Mouse (Mus musculus): ENCODE results near the gene C6. TPM values are rescaled to one million over a fixed set of nuclear protein-coding genes. Genes with fewer than 3 reads are reported as not detected.

The C6 gene
- polyA plus RNA-seq, 1 experiment from 2014 or later: 0.54 TPM

GRCm38 (mm10) chr15:4818437-4818836, 91.5 kb downstream of the C6 start:
- Histone ChIP-seq H3K27ac (no peak overlapping the region), H3K9ac (no peak overlapping the region)
- 45% methylated on average over 3 of the region's 3 CpGs for WGBS (ENCODE audit: insufficient replicate concordance)

GRCm38 (mm10) chr15:4821161-4821560, 94.2 kb downstream of the C6 start:
- WGBS (ENCODE audit: insufficient replicate concordance): 58% methylated on average over 1 of the region's 1 CpGs

More at GRCm38 (mm10) chr15:4818437-4818836, 91.5 kb downstream of the C6 start:
- Histone ChIP-seq H3K36me3 (no peaks in the 10 kb centered on the region), H3K4me3 (replicated peaks) (no peak overlapping the region), H3K9me3 (replicated peaks) (no peaks in the 10 kb centered on the region), H3K4me1 (replicated peaks) (no peaks in the 10 kb centered on the region), H3K4me2 (no peak overlapping the region), H3K27me3 (no peaks in the 10 kb centered on the region)
- no peak for ATAC-seq (ENCODE audit: low read depth)
- no peak for DNase-seq

GRCm38 (mm10) chr15:4821824-4822223, 94.8 kb downstream of the C6 start:
- Histone ChIP-seq H3K27me3 (no peaks in the 10 kb centered on the region), H3K4me1 (replicated peaks) (no peaks in the 10 kb centered on the region), H3K4me3 (replicated peaks) (no peak overlapping the region), H3K36me3 (no peaks in the 10 kb centered on the region), H3K9ac (no peak overlapping the region), H3K9me3 (replicated peaks) (no peaks in the 10 kb centered on the region), H3K27ac (no peak overlapping the region), H3K4me2 (no peak overlapping the region)
- no peak for ATAC-seq (ENCODE audit: low read depth)
- 62% methylated on average over 8 of the region's 8 CpGs for WGBS (ENCODE audit: insufficient replicate concordance)
- no peak for DNase-seq

More at GRCm38 (mm10) chr15:4821161-4821560, 94.2 kb downstream of the C6 start:
- Histone ChIP-seq H3K4me2 (no peak overlapping the region), H3K36me3 (no peaks in the 10 kb centered on the region), H3K4me3 (replicated peaks) (no peak overlapping the region), H3K9me3 (replicated peaks) (no peaks in the 10 kb centered on the region), H3K27me3 (no peaks in the 10 kb centered on the region), H3K27ac (no peak overlapping the region), H3K9ac (no peak overlapping the region), H3K4me1 (replicated peaks) (no peaks in the 10 kb centered on the region)
- ATAC-seq (ENCODE audit: low read depth) (no peak), DNase-seq (no peak)

GRCm38 (mm10) chr15:4827736-4828135, 100.8 kb downstream of the C6 start:
- Histone ChIP-seq H3K4me3 (replicated peaks) (no peak overlapping the region), H3K27ac (no peak overlapping the region), H3K36me3 (no peaks in the 10 kb centered on the region), H3K9ac (no peak overlapping the region), H3K9me3 (replicated peaks) (no peaks in the 10 kb centered on the region), H3K4me1 (replicated peaks) (no peaks in the 10 kb centered on the region), H3K4me2 (no peak overlapping the region), H3K27me3 (no peaks in the 10 kb centered on the region)
- ATAC-seq (ENCODE audit: low read depth) (no peak), DNase-seq (no peak)

- Histone ChIP-seq H3K4me3 (replicated peaks) (no peak overlapping the region), H3K4me2 (no peak overlapping the region), H3K9me3 (replicated peaks) (no peaks in the 10 kb centered on the region), H3K4me1 (replicated peaks) (no peaks in the 10 kb centered on the region), H3K36me3 (no peaks in the 10 kb centered on the region), H3K27ac (no peak overlapping the region), H3K9ac (no peak overlapping the region), H3K27me3 (no peaks in the 10 kb centered on the region)
- WGBS (ENCODE audit: insufficient replicate concordance): 57% methylated on average over 3 of the region's 3 CpGs
- no peak for DNase-seq
- no peak for ATAC-seq (ENCODE audit: low read depth)
These were observed 109.4 kb downstream of the C6 start for GRCm38 (mm10) chr15:4836354-4836753.

GRCm38 (mm10) chr15:4850015-4850414, 123.0 kb downstream of the C6 start:
- Histone ChIP-seq H3K9me3 (replicated peaks) (no peaks in the 10 kb centered on the region), H3K27me3 (no peaks in the 10 kb centered on the region), H3K4me2 (no peak overlapping the region), H3K4me3 (replicated peaks) (no peak overlapping the region), H3K9ac (no peak overlapping the region), H3K27ac (no peak overlapping the region), H3K36me3 (no peaks in the 10 kb centered on the region), H3K4me1 (replicated peaks) (no peaks in the 10 kb centered on the region)
- DNase-seq (no peak), ATAC-seq (ENCODE audit: low read depth) (no peak)
- 52% methylated on average over 1 of the region's 1 CpGs for WGBS (ENCODE audit: insufficient replicate concordance)

Other genes with a start within 250 kb of the C6 start
- not detected in 2 replicates for gene Mroh2b, start 171.6 kb downstream of the C6 start, polyA plus RNA-seq (2015; fragmentation: Nextera tagmentation; extraction: Ambion mirVana)